8 mouse cellular contexts compared by ENCODE assay signal in the genomic region with DNA sequence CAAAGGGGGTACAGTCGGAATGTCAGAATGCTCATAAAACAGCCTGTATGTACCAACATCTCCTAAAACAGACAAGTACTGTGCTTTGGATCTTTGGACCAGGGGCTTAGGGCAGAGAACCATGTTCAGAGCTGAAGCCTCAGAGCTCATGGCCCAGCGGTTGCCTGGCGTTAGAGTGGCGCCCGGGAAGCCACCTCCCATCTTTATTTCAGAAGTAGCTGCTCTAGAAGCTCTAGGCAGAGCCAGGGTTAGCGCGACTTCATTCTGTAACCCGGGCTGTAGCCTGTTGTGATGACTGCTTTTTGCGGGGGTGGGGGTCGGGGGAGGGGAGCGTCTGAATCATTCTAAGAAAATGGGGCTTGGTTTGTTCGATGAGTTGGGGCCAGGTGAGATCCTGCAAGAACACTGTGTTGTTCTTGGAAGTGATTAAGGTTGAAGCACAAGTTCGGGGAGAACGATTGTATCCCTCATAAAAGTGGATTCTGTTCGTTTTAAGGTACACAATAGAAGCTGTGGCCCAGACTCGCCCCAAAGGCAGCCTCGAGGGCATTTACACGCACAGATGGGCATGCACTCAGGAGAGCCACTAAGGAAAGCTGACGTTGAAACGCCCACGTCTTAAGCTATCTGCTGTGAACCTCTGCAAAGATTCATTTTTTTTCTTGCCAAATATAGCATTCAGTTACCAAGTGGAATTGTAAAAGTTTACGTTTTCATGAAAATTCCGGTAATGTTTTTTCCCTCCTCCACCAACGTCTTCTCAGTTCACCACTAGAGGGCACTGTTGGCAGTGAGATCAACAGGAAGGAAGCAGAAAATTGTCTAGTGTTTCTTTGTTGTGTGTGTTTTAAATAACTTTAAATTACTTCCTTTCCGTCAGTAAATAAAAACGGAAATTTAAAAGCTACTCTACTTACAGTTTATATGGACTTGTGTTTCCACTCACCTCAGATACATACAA.
DNase-seq lines count a peak whose midpoint lies in the region; ATAC-seq and TF ChIP-seq lines count a peak whose summit lies in the region.

No protein-coding gene starts in this region.

- H3K4me1 ChIP-seq in embryonic fibroblast, embryonic 13.5 days (ENCODE audit: control insufficient read depth, insufficient read depth, low read length) = peaks cover 18% of the 10 kb centered on the region
- H3K4me1 ChIP-seq in limb, embryonic 15.5 days = peaks cover 48% of the 10 kb centered on the region
- peaks cover 4% of the 10 kb centered on the region for H3K4me1 ChIP-seq in neural tube, embryonic 15.5 days

- peak; percentile 83 for ATAC-seq in inflammation-experienced regulatory T-cells, adult 6 months
- no peak for ATAC-seq in limb, embryonic 15.5 days (ENCODE audit: insufficient number of reproducible peaks, low FRiP score, low TSS enrichment, low read depth)
- no peak for ATAC-seq in neural tube, embryonic 15.5 days (ENCODE audit: low FRiP score)

- peak overlapping the region; percentile 10; the same call in 1 of the 2 replicates for H3K4me2 ChIP-seq in limb, embryonic 15.5 days
- peak overlapping the region; percentile 25; the same call in 1 of the 2 replicates for H3K4me2 ChIP-seq in neural tube, embryonic 15.5 days

- no peak for TF ChIP-seq POLR2A in embryonic fibroblast, embryonic 13.5 days (IDR thresholded peaks at IDR 0.05; ENCODE audit: low read depth, low read length)

- H3K27ac ChIP-seq in embryonic fibroblast, embryonic 13.5 days (ENCODE audit: insufficient read depth, low read length) = peak overlapping the region; percentile 75
- H3K27ac ChIP-seq in limb, embryonic 15.5 days = peak overlapping the region; percentile 65
- H3K27ac ChIP-seq in neural tube, embryonic 15.5 days (replicated peaks) = no peak overlapping the region

- TF ChIP-seq CTCF in embryonic fibroblast, embryonic 13.5 days (IDR thresholded peaks at IDR 0.05; ENCODE audit: borderline replicate concordance, insufficient read depth, low read length) = no peak

- WGBS in limb, embryonic 15.5 days = 34% methylated on average over 26 of the region's 26 CpGs
- WGBS in neural tube, embryonic 15.5 days = 44% methylated on average over 26 of the region's 26 CpGs

- H3K27me3 ChIP-seq in limb, embryonic 15.5 days = no peaks in the 10 kb centered on the region
- no peaks in the 10 kb centered on the region for H3K27me3 ChIP-seq in neural tube, embryonic 15.5 days (replicated peaks)

- H3K9me3 ChIP-seq in limb, embryonic 15.5 days = no peaks in the 10 kb centered on the region
- no peaks in the 10 kb centered on the region for H3K9me3 ChIP-seq in neural tube, embryonic 15.5 days (replicated peaks)

- H3K9ac ChIP-seq in limb, embryonic 15.5 days = no peak overlapping the region
- H3K9ac ChIP-seq in neural tube, embryonic 15.5 days (replicated peaks) = no peak overlapping the region

- no peaks in the 10 kb centered on the region for H3K36me3 ChIP-seq in limb, embryonic 15.5 days
- H3K36me3 ChIP-seq in neural tube, embryonic 15.5 days = no peaks in the 10 kb centered on the region

- DNase-seq in right cerebral cortex, adult 18-20 months = peak; percentile 37
- DNase-seq in right cerebral cortex, postnatal 36 days (ENCODE audit: low spot score in 2 of 2) = no peak
- peak; percentile 75 for DNase-seq in adrenal gland, postnatal 10 days
- no peak for DNase-seq in yolk sac, embryonic 10.5 days (ENCODE audit: low spot score)

- H3K4me3 ChIP-seq in embryonic fibroblast, embryonic 13.5 days (ENCODE audit: insufficient read depth, low read length) = no peak overlapping the region
- no peak overlapping the region for H3K4me3 ChIP-seq in limb, embryonic 15.5 days
- no peak overlapping the region for H3K4me3 ChIP-seq in neural tube, embryonic 15.5 days (replicated peaks)

Comparison
In these comparisons a context has a peak if more than half of its experiments do, and no peak if none do; other contexts are left out.
1. DNase-seq: peak in right cerebral cortex, adult 18-20 months (single experiment) and adrenal gland, postnatal 10 days (single experiment); none in right cerebral cortex, postnatal 36 days (0 of 2) and yolk sac, embryonic 10.5 days (single experiment).